Mouse (Mus musculus): Measurements from ENCODE around the gene Gfod1. TPM values are rescaled to one million over a fixed set of nuclear protein-coding genes. Genes with fewer than 3 reads are reported as not detected.

The Gfod1 gene
- polyA plus RNA-seq, 1 experiment from 2014 or later, result 0.18 TPM

DNA sequence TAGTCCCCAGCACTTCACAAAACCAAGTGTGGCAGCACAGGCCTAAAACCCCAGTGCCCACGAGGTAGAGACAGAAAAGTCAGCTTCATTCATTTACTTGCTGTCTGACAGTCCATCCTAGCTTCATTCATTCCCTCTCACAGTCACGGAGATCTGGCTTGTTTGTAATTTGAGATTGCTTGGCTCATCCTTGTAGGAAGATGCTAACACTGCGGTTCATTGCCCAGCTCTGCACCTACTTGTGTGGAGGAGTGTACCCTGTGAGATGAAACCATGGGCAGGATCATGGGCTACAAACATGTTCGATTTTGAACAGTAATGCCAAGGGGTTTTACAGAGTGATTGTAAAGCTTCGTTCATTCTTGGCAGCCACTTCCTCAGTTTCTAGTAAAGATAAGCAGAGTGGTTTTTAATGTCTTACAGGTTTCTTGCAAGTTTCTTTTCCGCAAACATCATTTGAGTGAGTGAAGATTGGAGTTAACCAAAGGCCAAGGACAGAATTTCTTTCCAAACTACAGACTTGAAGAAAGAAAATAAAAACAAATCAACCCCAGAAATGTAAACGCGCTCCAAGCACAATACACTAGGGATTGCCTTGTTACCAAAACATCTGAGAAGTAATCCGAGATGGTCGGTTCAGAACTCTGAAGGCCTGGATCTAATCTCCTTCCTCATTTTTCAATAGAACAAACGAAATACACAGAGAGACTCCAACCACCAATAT is 27.9 kb upstream of the Gfod1 start:
- no peaks in the 10 kb centered on the region for H3K36me3 ChIP-seq (ENCODE audit: control insufficient read depth, insufficient read depth, low read length)
- H3K9me3 ChIP-seq (ENCODE audit: control insufficient read depth, low read length), result no peaks in the 10 kb centered on the region
- H3K27ac ChIP-seq (ENCODE audit: low read length), result no peak overlapping the region
- WGBS, result 55% methylated on average over 11 of the region's 11 CpGs
- H3K27me3 ChIP-seq (replicated peaks; ENCODE audit: control insufficient read depth, insufficient read depth, low read length), result no peaks in the 10 kb centered on the region
- H3K4me1 ChIP-seq (ENCODE audit: control insufficient read depth, insufficient read depth, low read length), result no peaks in the 10 kb centered on the region
- no peak overlapping the region for H3K4me3 ChIP-seq (ENCODE audit: low read length)
- no peak for ATAC-seq
- H3K9ac ChIP-seq (ENCODE audit: low read depth, low read length), result no peak overlapping the region
- H3K4me2 ChIP-seq (ENCODE audit: low read depth, low read length), result no peak overlapping the region

DNA sequence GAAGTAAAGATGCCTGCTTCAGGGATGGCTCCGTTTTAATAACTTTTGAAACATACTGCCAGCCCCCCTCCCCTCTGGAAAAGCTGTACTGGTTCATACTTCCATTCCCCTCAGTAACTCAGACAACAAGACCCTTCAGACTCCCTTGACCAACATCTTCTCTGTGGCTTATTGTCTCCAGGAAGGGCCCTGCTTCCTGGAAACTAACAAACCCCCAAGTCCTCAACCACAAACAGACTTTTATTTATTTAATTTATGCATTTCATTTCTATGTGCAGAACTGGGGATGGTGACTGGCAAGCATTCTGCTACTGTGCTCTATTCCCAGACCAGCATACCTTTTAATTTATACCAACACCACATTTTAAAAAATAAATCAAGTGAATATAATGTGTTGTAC is 21.5 kb upstream of the Gfod1 start:
- no peak overlapping the region for H3K9ac ChIP-seq (ENCODE audit: low read depth, low read length)
- 55% methylated on average over 1 of the region's 1 CpGs for WGBS
- H3K27me3 ChIP-seq (replicated peaks; ENCODE audit: control insufficient read depth, insufficient read depth, low read length), result no peaks in the 10 kb centered on the region
- no peak overlapping the region for H3K4me3 ChIP-seq (ENCODE audit: low read length)
- no peaks in the 10 kb centered on the region for H3K9me3 ChIP-seq (ENCODE audit: control insufficient read depth, low read length)
- H3K4me2 ChIP-seq (ENCODE audit: low read depth, low read length), result no peak overlapping the region
- H3K36me3 ChIP-seq (ENCODE audit: control insufficient read depth, insufficient read depth, low read length), result no peaks in the 10 kb centered on the region
- no peak for ATAC-seq
- no peaks in the 10 kb centered on the region for H3K4me1 ChIP-seq (ENCODE audit: control insufficient read depth, insufficient read depth, low read length)
- no peak overlapping the region for H3K27ac ChIP-seq (ENCODE audit: low read length)

DNA sequence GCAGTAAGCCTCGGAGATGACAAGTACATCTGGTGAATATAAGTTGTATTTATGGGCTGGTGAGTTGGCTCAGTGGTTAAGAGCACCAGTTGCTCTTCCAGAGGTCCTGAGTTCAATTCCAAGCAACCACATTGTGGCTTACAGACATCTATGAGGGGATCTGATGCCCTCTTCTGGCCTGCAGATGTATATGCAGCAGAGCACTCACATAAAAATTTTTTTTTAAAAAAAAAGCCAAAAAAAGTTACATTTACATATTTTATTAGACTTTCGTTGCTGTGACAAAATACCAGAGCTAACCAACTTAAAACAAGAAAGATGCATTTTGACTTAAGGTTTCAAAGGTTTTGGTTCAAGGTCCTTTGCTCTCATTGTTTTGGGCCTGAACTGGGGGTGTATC is 17.5 kb upstream of the Gfod1 start:
- Histone ChIP-seq H3K4me1 (ENCODE audit: control insufficient read depth, insufficient read depth, low read length) (no peaks in the 10 kb centered on the region), H3K4me2 (ENCODE audit: low read depth, low read length) (no peak overlapping the region)
- 76% methylated on average over 2 of the region's 2 CpGs for WGBS

DNA sequence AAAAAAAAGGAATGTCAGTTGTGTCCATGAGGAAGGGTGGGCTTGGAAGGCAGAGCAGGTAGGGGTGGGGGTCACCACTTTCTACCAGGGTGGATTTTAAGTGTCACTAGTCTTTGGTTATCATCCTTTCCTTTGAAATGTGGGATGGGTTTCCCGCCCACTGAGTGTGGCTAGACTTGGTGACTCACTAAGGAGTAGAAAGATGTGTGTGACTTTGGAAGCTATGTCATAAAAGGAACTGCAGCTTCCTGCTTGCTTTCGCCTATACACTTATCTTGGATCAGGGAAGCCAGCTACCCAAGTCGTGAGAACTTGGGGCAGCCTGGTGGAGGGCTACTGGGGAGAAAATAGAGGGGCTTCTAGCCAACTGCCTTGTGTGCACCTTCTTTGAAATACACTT is 15.4 kb upstream of the Gfod1 start:
- H3K4me3 ChIP-seq (ENCODE audit: low read length), result no peak overlapping the region
- no peak for ATAC-seq
- no peaks in the 10 kb centered on the region for H3K9me3 ChIP-seq (ENCODE audit: control insufficient read depth, low read length)
- H3K27me3 ChIP-seq (replicated peaks; ENCODE audit: control insufficient read depth, insufficient read depth, low read length), result no peaks in the 10 kb centered on the region
- no peak overlapping the region for H3K9ac ChIP-seq (ENCODE audit: low read depth, low read length)
- 73% methylated on average over 3 of the region's 3 CpGs for WGBS
- no peak overlapping the region for H3K27ac ChIP-seq (ENCODE audit: low read length)
- H3K4me1 ChIP-seq (ENCODE audit: control insufficient read depth, insufficient read depth, low read length), result no peaks in the 10 kb centered on the region
- no peak overlapping the region for H3K4me2 ChIP-seq (ENCODE audit: low read depth, low read length)
- H3K36me3 ChIP-seq (ENCODE audit: control insufficient read depth, insufficient read depth, low read length), result no peaks in the 10 kb centered on the region

More for the DNA sequence above, 17.5 kb upstream of the Gfod1 start:
- Histone ChIP-seq H3K4me3 (ENCODE audit: low read length) (no peak overlapping the region), H3K9ac (ENCODE audit: low read depth, low read length) (no peak overlapping the region), H3K36me3 (ENCODE audit: control insufficient read depth, insufficient read depth, low read length) (no peaks in the 10 kb centered on the region), H3K27me3 (replicated peaks; ENCODE audit: control insufficient read depth, insufficient read depth, low read length) (no peaks in the 10 kb centered on the region), H3K27ac (ENCODE audit: low read length) (no peak overlapping the region), H3K9me3 (ENCODE audit: control insufficient read depth, low read length) (no peaks in the 10 kb centered on the region)
- ATAC-seq, result no peak

DNA sequence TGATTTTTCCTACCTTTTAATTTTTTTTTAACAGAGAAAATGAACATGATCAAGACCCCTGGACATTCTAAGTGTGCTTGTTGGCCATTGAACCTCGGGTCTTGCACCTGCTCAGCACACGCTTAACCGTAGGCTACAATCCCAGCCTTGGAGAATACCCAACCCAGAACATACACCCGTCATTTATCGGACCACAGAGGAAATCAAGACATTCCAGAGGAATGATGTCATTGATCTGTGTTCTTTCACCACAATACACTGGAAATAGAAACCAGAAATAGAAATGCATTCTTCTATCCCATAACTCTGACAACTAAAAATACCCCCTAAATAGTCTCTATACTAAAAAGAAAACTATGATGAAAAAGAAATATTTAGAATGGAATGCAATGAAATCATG is 13.4 kb upstream of the Gfod1 start:
- H3K4me3 ChIP-seq (ENCODE audit: low read length), result no peak overlapping the region
- no peaks in the 10 kb centered on the region for H3K27me3 ChIP-seq (replicated peaks; ENCODE audit: control insufficient read depth, insufficient read depth, low read length)
- no peaks in the 10 kb centered on the region for H3K36me3 ChIP-seq (ENCODE audit: control insufficient read depth, insufficient read depth, low read length)
- no peak overlapping the region for H3K4me2 ChIP-seq (ENCODE audit: low read depth, low read length)
- no peak overlapping the region for H3K9ac ChIP-seq (ENCODE audit: low read depth, low read length)
- ATAC-seq, result no peak
- no peaks in the 10 kb centered on the region for H3K4me1 ChIP-seq (ENCODE audit: control insufficient read depth, insufficient read depth, low read length)
- no peaks in the 10 kb centered on the region for H3K9me3 ChIP-seq (ENCODE audit: control insufficient read depth, low read length)
- WGBS, result 54% methylated on average over 5 of the region's 5 CpGs
- H3K27ac ChIP-seq (ENCODE audit: low read length), result no peak overlapping the region

DNA sequence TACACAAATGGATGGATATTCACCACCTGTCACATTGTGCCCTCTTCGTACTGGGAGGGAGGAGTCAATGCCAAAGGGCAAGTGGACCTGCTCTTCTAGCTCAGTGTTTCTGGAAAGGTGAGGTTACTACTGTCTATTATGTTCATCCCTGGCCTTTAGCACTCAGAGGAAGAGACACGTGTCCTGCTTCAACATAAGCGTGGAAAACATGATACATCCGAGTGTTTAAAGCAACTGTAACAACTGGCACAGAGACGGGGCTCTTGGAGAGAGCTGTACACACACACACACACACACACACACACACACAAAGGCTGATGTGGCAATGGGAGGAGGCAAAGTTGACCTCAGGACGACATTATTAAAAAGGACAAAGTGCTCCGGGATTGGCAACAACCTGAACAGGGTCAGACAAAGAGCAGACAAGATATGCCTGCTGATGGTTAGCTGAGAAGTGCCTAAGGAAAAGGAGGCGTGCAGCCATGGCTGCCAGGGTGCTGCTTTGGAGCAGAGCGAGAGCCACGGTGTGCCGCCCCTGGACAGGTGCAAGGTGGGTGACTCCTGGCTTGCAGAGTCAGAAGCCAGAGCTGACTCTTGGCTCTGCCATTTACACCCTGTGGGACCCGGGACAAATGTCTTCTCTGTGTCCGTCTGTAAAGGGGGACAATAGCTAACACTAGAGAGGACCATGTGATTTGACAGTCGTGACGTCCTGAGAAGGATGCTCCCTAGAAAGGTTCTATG is 1.4 kb upstream of the Gfod1 start:
- Histone ChIP-seq H3K27me3 (replicated peaks; ENCODE audit: control insufficient read depth, insufficient read depth, low read length) (peaks cover 17% of the 10 kb centered on the region), H3K9me3 (ENCODE audit: control insufficient read depth, low read length) (no peaks in the 10 kb centered on the region), H3K4me3 (ENCODE audit: low read length) (no peak overlapping the region), H3K36me3 (ENCODE audit: control insufficient read depth, insufficient read depth, low read length) (no peaks in the 10 kb centered on the region), H3K4me1 (ENCODE audit: control insufficient read depth, insufficient read depth, low read length) (peaks cover 16% of the 10 kb centered on the region), H3K9ac (ENCODE audit: low read depth, low read length) (no peak overlapping the region), H3K27ac (ENCODE audit: low read length) (no peak overlapping the region), H3K4me2 (ENCODE audit: low read depth, low read length) (no peak overlapping the region)
- 79% methylated on average over 15 of the region's 15 CpGs for WGBS
- ATAC-seq, result no peak

DNA sequence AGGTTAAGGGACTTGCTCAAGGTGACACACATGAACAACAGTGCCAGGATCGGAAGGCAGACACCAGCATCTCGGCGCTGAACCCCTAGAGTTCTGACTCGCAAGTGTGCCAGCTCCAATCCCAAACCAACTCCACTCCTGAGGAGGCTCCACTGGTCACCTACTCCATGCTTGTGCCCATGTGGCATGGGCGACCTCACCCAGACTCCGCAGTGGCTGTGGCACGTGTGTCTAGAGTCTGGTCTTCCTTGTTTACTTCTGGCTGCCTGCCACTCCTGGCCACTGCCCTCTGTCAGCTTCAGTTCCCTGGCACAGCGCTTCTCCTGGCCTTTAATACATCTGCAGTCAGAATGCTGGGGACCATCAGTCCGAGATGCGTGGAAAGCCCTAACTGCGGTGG is 728 bp upstream of the Gfod1 start:
- WGBS, result 26% methylated on average over 11 of the region's 11 CpGs
- Histone ChIP-seq H3K4me1 (ENCODE audit: control insufficient read depth, insufficient read depth, low read length) (peaks cover 16% of the 10 kb centered on the region), H3K36me3 (ENCODE audit: control insufficient read depth, insufficient read depth, low read length) (no peaks in the 10 kb centered on the region), H3K9me3 (ENCODE audit: control insufficient read depth, low read length) (no peaks in the 10 kb centered on the region), H3K27me3 (replicated peaks; ENCODE audit: control insufficient read depth, insufficient read depth, low read length) (peaks cover 17% of the 10 kb centered on the region), H3K4me3 (ENCODE audit: low read length) (peak overlapping the region; percentile 71), H3K27ac (ENCODE audit: low read length) (no peak overlapping the region), H3K9ac (ENCODE audit: low read depth, low read length) (peak overlapping the region; percentile 51), H3K4me2 (ENCODE audit: low read depth, low read length) (peak overlapping the region; percentile 100)
- ATAC-seq, result peak; percentile 8; the same call in 1 of the 2 replicates

DNA sequence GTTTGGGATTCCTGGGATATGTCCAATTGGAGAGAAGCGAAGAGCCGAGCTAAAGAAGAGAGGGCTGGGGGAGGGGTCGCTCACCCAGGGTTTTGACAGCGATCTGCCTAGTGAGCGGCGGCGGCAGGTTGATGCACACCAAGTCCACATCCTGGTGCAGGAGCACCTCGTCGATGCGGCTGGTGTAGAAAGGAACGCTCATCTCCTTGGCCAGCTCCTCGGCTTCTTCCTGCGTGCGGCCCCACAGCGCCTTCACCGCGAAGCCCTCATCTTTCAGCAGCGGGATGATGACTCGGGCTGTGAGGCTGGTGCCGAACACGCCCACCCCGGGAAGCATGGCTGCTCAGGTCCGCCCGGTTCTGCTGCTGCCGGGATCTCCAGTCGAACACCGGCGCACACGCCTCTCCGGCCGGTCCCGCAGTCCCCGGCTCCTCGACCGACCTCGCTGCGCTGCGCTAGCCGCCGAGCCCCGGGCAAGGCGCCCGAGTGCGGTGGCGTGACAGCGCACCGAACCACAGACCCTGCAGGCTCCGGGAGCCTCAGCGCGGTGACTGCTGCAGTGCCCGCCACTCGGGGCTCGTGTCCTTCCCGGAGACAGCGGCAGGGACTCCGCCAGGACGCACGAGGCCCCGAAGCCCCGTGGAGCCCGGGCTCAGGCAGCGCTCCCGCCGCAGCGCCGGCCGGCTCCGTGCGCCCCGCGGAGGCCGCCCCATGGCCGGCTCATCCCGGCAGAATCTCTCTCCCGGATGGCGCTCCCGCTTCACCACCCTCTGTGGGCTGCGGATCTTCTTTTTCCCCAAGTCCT is 609 bp downstream of the Gfod1 start:
- peak overlapping the region; percentile 100 for H3K4me2 ChIP-seq (ENCODE audit: low read depth, low read length)
- H3K27me3 ChIP-seq (replicated peaks; ENCODE audit: control insufficient read depth, insufficient read depth, low read length), result peaks cover 20% of the 10 kb centered on the region
- peak overlapping the region; percentile 71 for H3K4me3 ChIP-seq (ENCODE audit: low read length)
- H3K4me1 ChIP-seq (ENCODE audit: control insufficient read depth, insufficient read depth, low read length), result peaks cover 16% of the 10 kb centered on the region
- H3K27ac ChIP-seq (ENCODE audit: low read length), result peak overlapping the region; percentile 76
- under 1% methylated on average over 78 of the region's 78 CpGs for WGBS
- peak overlapping the region; percentile 74 for H3K9ac ChIP-seq (ENCODE audit: low read depth, low read length)
- no peaks in the 10 kb centered on the region for H3K9me3 ChIP-seq (ENCODE audit: control insufficient read depth, low read length)
- no peaks in the 10 kb centered on the region for H3K36me3 ChIP-seq (ENCODE audit: control insufficient read depth, insufficient read depth, low read length)
- ATAC-seq, result peak; percentile 63

DNA sequence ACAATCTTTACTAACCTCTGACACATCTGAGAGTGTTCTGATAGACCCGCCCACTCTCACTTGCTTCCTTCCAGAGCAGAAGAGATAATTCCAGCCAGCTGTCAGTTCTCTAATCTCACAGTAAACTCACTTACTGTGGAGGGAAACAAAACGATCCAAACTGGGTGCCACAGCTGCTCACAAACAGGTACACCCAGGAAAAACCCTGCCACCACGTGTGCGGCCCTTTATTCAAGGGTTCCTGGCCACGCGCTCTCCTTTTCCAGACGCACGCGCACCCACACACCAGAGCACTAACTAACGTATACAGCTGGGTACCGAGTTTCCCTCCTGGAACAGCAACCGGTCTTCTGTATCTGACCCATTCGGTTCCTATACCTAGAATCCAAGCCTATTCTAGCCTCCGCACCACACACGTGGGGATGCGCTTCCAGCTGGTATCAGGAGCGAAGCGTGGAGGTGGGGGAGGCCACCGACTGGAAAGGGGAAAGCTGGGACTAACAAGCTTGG is 1.3 kb downstream of the Gfod1 start:
- ATAC-seq, result no peak
- Histone ChIP-seq H3K4me1 (ENCODE audit: control insufficient read depth, insufficient read depth, low read length) (peaks cover 16% of the 10 kb centered on the region), H3K27me3 (replicated peaks; ENCODE audit: control insufficient read depth, insufficient read depth, low read length) (peaks cover 20% of the 10 kb centered on the region), H3K4me2 (ENCODE audit: low read depth, low read length) (peak overlapping the region; percentile 100), H3K4me3 (ENCODE audit: low read length) (peak overlapping the region; percentile 71), H3K36me3 (ENCODE audit: control insufficient read depth, insufficient read depth, low read length) (no peaks in the 10 kb centered on the region), H3K9ac (ENCODE audit: low read depth, low read length) (peak overlapping the region; percentile 74), H3K9me3 (ENCODE audit: control insufficient read depth, low read length) (no peaks in the 10 kb centered on the region), H3K27ac (ENCODE audit: low read length) (no peak overlapping the region)
- WGBS, result under 1% methylated on average over 19 of the region's 19 CpGs
